Mouse (Mus musculus) R1 (cell line): Measurements from ENCODE around the gene Trim34b.
"Not testable (repeated sequence)": the region's sequence is repeated elsewhere in the genome, so short reads cannot be mapped to it uniquely, and the experiment has no call there.

ENCODE experiments used
- DNase-seq: peaks from one replicate; pipeline ENCODE4 v3.0.0-alpha.2; 2018; ENCODE audit warnings: low read depth, low spot score

Trim34b gene

DNA sequence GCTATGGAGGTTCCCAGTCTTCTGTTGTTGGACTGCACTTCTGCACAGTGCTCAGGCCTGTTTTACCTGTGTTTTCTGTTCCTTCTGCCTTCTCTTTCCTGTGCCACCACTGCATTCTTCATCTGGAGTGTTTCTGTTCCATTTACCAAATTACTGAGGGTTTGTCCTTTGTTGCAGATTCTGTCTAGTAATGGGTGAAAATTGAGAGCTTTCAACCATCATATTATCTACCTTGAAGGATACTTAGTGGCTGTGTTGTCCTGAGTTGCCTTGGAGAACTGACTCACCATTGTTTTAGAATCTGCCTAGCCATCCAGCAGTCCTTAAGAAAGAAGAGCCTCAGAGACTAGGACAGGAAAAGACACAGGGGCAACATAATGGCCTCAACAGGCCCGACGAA lies at the start of gene Trim34b:
Trim34b (plus strand) TSS at position 301 of the 400 bp plus-strand sequence.
- not testable (repeated sequence) for DNase-seq

DNA sequence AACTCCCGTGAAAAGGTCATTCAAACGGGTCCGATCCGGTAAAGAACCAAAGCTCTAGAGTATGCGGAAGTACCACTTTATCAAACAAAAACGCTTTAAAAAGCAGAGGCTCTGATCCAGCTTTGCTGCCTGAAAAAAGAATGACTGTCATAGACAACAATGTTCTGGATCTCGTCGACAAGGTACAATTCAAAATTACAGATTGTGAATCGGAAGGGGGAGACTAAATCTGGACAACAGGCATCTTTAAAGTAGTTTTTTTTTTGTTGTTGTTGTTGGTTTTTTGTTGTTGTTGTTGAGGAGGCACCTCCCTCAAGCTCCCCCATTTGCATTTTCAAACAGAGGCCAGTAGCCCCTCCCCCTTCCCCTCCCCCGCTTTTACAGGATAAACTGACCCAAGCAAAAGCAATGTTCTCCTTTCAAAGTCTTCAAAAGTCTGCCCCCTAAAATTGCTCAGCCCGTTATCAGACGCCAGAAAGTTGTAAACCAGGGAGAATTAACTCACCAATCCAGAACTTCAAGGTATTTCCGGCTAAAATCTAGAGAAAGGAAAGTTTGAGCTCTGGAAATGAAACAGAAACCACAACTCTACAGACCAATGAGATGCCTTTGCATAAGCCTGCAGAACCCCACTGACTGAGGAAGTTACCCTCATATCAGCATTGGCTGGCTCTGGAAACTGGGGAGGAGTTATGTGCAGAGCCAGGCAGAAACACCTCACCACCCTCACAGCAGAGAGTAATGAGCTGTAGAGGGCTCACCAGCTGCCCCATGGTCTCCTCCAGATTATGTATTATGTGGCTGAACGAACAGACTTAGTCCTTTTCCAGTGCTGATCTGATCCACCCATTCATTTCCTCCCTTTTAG lies 41.5 kb upstream of the Trim34b start, which contains the start of gene Trim5:
Trim5 (minus strand) TSS at position 519 of the 868 bp plus-strand sequence.
- not testable (repeated sequence) for DNase-seq

DNA sequence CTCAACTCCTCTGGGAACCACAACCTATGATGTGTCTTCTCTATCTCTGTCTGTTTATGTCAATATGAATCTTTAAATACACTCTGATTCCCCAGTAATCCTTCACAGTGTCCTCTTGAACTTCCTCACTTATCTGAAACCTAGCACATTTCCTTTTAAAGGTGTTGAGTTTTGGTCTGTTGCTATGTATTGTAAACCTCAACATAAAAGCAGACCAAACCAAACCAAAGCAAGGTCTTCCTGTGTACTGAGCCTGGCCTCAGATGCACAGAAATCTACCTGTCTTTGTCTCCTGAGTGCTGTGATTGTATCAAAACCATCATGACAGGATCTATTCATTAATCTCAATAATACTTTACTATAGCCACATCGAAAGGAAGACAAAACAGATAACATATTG lies 38.6 kb upstream of the Trim34b start:
- no peak for DNase-seq

DNA sequence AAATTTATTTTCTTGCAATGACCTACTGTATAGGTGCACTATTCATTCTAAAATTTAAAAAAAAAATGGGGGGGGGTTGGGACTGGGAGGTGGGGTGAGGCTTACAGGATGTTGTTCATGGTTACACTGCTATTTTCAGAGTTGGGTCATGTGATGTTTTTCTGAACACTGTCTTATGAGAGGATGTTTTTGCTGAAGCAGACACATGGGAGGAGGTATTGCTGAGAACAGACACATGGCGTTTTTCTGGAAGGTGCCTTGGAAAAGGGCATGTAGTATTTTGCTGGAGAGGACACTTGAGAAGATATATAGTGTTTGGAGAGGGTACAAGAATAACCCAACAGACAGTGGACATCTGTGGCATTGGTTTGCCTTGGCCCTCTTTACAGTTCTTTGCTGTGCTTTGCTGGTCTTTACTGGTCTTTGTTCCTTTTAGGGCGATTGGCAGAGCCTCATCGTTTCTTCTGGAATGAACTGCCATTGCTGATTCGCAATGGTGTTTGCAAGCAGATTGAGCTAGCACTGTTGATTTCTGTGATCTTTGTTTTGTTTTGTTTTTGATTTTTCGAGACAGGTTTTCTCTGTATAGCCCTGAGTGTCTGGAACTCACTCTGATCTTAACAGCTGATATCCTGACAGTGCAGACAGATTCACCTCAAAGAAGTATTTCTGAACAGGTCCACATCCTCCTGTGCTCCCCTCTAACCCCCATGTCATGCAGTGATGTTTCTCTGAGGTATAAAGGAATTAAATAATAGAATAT lies 37.5 kb upstream of the Trim34b start:
- DNase-seq, result no peak

DNA sequence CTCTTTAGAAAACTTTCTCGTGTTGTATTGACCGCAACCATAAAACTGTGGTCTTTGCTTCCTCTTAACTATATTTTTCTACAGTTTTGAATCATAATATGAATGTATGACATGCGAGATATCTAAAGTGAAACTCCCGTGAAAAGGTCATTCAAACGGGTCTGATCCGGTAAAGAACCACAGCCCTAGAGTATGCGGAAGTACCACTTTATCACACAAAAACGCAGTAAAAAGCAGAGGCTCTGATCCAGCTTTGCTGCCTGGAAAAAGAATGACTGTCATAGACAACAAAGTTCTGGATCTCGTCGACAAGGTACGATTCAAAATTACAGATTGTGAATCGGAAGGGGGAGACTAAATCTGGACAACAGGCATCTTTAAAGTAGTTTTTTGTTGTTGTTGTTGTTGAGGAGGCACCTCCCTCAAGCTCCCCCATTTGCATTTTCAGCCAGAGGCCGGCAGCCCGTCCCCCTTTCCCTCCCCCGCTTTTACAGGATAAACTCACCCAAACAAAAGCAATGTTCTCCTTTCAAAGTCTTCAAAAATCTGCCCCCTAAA lies 14.4 kb upstream of the Trim34b start:
- DNase-seq, result no peak

DNA sequence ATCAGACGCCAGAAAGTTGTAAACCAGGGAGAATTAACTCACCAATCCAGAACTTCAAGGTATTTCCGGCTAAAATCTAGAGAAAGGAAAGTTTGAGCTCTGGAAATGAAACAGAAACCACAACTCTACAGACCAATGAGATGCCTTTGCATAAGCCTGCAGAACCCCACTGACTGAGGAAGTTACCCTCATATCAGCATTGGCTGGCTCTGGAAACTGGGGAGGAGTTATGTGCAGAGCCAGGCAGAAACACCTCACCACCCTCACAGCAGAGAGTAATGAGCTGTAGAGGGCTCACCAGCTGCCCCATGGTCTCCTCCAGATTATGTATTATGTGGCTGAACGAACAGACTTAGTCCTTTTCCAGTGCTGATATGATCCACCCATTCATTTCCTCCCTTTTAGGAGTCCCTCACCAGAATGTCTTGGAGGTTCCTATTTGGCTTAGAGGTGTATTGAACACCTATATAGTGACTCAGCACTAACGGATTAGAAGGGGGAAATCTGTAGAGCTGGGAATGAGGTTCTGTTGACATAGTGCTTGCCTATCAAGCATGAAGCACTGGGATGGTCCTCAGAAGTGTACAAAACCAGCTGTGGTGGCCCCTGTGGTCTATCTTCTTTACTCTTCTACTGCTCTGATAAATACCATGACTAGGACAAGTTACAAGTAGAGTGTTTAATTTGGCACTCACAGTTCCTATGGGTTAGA lies 13.7 kb upstream of the Trim34b start, which contains the start of gene Trim12a:
Trim12a (minus strand) TSS at position 98 of the 712 bp plus-strand sequence.
- DNase-seq, result not testable (repeated sequence)

DNA sequence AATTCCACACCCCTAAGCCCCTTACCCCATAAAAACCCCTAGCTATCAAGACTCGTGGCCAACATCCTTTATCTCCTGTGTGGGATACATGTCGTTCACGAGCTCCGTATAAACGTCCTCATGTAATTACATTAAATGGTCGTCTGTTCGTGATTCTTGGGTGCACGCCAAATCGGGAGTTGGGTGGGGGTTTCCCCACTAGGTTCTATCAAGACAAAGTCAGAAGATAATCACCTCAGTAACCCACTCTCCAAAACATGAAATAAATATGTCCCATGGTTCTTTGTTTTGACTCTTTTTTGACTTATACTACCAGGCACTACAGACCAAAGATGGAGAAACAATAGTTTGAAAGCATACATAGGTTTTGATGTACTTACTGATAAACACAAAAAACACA lies 7.2 kb upstream of the Trim34b start:
- no peak for DNase-seq

DNA sequence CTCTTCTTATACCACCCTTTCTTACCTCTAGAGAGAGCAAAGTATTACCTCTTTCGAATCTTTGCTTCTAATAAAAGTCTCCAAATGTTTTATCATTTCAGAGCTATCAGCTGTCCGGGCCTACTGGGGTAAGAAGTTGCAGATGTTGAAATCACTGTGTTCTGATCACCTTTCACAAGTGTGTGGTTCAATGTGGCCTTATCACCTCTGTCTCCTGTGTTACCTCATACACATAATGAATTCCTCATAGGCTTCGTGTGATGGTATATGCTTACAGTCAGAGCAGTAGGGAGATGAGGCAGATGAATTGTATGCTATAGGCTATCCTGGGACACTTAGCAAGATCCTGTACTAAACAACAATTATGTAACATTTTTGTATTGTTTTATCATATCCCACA lies 6.3 kb downstream of the Trim34b start:
- DNase-seq, result not testable (repeated sequence)

DNA sequence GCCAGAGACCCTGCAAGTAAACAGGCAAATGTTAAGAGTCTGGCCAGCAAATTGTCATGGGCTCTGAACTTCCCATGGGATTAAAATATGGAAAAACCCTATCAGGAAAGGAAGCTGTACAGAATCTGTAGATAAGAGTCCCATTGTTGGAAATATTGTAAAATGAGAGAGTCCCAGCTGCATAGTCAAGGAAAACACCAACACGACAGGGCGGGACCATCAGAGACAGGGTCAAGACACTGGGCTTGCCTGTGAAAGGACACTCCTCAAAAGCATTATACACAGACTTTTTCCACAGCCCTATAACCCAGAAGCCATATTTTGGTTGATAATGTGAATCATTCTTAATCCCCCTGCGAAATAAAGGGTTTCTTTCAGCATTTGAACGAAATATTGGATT lies 11.5 kb downstream of the Trim34b start:
- DNase-seq, result not testable (repeated sequence)

DNA sequence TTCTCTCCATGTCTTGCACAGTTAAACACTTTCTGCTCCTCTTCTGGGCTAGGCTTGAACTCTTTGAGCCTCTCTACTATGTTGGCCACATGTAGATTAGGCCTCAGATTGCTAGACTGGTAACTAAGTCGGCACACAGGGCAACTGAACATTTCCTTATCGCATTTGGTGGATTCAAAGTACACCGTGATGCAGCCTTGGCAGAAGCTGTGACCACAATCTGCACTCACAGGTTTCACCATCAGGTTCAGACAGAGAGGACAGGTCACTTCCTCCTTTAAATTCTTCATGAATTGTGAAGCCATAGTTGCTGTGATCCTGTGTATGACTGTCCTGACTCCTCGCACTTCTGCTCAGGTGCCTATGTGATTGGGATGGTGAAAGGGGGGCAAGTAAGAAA lies 18.8 kb downstream of the Trim34b start:
- DNase-seq, result not testable (repeated sequence)

DNA sequence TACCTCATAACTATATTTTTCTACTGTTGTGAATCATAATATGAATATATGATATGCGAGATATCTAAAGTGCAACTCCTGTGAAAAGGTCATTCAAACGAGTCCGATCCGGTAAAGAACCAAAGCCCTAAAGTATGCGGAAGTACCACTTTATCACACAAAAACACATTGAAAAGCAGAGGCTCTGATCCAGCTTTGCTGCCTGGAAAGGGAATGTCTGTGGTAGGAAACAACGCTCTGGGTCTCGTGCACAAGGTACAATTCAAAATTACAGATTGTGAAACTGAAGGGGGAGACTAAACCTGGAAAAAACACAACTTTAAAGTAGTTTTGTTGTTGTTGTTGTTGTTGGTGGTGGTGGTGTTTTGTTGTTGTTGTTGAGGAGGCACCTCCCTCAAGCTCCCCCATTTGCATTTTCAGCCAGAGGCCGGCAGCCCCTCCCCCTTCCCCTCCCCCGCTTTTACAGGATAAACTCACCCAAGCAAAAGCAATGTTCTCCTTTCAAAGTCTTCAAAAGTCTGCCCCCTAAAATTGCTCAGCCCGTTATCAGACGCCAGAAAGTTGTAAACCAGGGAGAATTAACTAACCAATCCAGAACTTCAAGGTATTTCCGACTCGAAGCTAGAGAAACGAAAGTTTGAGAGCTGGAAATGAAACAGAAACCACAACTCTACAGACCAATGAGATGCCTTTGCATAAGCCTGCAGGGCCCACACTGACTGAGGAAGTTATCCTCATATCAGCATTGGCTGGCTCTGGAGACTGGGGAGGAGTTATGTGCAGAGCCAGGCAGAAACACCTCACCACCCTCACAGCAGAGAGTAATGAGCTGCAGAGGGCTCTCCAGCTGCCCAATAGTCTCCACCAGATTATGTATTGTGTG lies 23.7 kb downstream of the Trim34b start, which contains the start of gene Trim12c:
Trim12c (minus strand) TSS at position 646 of the 883 bp plus-strand sequence.
- peak; percentile 93 for DNase-seq

DNA sequence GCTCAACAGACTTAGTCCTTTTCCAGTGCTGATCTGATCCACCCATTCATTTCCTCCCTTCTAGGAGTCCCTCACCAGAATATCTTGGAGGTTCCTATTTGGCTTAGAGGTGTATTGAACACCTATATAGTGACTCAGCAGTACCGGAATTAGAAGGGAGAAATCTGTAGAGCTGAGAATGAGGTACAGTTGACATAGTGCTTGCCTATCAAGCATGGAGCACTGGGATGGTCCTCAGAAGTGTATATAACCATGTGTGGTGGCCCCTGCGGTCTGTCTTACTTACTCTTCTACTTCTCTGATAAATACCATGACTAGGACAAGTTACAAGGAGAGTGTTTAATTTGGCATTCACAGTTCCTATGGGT lies 24.3 kb downstream of the Trim34b start:
- no peak for DNase-seq

DNA sequence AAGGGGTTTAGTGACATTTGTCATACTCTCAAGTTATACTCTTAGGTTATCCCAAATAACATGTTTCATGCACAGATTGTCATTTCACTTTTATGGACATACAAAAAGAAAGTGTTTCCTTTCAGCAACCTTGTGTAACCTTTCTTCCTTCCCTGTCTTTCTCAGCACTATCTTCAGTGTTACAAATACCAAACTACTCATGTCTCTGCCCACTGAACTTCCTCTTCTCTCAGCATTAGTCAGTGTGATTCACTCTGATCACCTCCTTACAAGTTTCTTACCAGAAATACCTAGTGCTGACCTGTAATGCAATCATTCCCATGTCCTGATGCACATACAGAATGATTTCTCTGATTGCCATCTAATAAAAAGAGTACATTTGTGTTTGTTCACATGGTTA lies 37.1 kb downstream of the Trim34b start:
- DNase-seq, result no peak

DNA sequence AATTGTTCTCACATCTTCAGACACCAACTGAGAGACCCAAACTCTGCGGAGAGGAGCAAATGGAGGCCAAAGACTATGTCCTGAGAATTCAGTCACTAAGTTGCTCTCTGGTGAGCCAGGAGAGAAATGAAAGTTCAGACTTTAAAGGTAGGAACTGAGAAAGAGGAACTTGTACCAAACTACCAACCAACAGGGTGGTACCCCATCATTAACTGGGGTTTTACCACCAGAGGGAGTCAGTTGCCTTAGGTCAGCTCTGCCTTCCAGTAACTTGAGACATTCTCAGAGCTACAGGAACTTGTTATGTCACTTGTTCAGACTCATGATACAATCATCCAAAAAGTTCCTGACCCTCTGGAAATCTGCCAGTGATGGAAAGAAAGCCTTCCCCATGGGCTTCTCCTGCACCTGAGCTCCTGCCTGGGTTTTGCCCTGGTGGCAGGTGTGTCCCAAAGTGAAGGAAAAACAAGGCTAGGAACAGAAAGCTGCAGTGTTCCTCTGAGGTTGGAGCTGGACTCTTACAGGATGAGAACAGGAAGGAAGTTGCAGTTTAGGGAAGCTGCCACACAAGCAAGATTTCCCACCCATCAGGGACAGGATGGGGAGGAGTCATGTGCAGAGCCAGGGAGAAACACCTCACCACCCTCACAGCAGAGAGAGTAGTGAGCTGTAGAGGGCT lies 40.6 kb downstream of the Trim34b start, which contains the start of gene Trim30b:
Trim30b (minus strand) TSS at position 149 of the 679 bp plus-strand sequence.
- peak; percentile 13 for DNase-seq
